Mouse (Mus musculus) heart, postnatal 0 days (tissue): ENCODE results near the gene Nt5c2. TPM values are rescaled to one million over a fixed set of nuclear protein-coding genes. Genes with fewer than 3 reads are reported as not detected.

Experiments used
- ATAC-seq: fragments of 200-750 bp; cut with Nextera tagmentation; 2 replicates; pipeline ENCODE4 v1.8.0; 2017; ENCODE audit warnings: low read depth, moderate number of reproducible peaks, moderate library complexity; ENCODE audit not compliant: insufficient read depth
- DNase-seq: peaks from one replicate; pipeline ENCODE4 v3.0.0-alpha.2; 2016; ENCODE audit warnings: low spot score
- H3K27ac ChIP-seq: fragments of 300-500 bp; sonication (generic); 2 replicates; pipeline ENCODE4 v1.5.1; 2014; ENCODE audit warnings: low read depth, mild to moderate bottlenecking
- H3K27me3 ChIP-seq: fragments of 300-500 bp; sonication (generic); 2 replicates; pipeline ENCODE4 v1.6.1; 2014; ENCODE audit warnings: low read length, mixed read lengths; ENCODE audit not compliant: control insufficient read depth, insufficient read depth
- H3K36me3 ChIP-seq: fragments of 300-500 bp; sonication (generic); replicated peaks from 2 replicates; pipeline ENCODE4 v1.6.1; 2014; ENCODE audit warnings: low read length, mixed read lengths; ENCODE audit not compliant: control insufficient read depth, insufficient read depth
- H3K4me1 ChIP-seq: fragments of 300-500 bp; sonication (generic); 2 replicates; pipeline ENCODE4 v1.6.1; 2014; ENCODE audit warnings: antibody characterized with exemption; ENCODE audit not compliant: control insufficient read depth, insufficient read depth
- H3K4me2 ChIP-seq: fragments of 300-500 bp; sonication (generic); 2 replicates; pipeline ENCODE4 v1.6.1; 2014; ENCODE audit warnings: low read depth, mild to moderate bottlenecking, low read length, moderate library complexity
- H3K4me3 ChIP-seq: fragments of 300-500 bp; sonication (generic); 2 replicates; pipeline ENCODE4 v1.5.1; 2014; ENCODE audit warnings: low read depth, low read length
- H3K9ac ChIP-seq: fragments of 300-500 bp; sonication (generic); replicated peaks from 2 replicates; pipeline ENCODE4 v1.6.1; 2014; ENCODE audit warnings: low read depth, low read length, mixed read lengths
- H3K9me3 ChIP-seq: fragments of 300-500 bp; sonication (generic); replicated peaks from 2 replicates; pipeline ENCODE4 v1.6.1; 2016; ENCODE audit warnings: low read length; ENCODE audit not compliant: control insufficient read depth
- CTCF ChIP-seq: IDR thresholded peaks from 2 replicates; pipeline ENCODE4 v1.5.1; 2016; ENCODE audit warnings: antibody characterized with exemption, control low read depth, low read depth
- EP300 ChIP-seq: IDR thresholded peaks from 2 replicates; pipeline ENCODE4 v1.6.1; 2016; ENCODE audit warnings: antibody characterized with exemption, low read depth
- WGBS: fragments of 180-500 bp; shearing (Covaris S2); extraction: QIAGEN DNeasy Blood & Tissue Kit; methylation state at CpG from one replicate; pipeline ENCODE4 v1.1.7; 2014; 5-methylcytosine and 5-hydroxymethylcytosine counted together
- polyA plus RNA-seq: library from polyadenylated mRNA; unstranded; fragments of >200 nt; fragmentation: Nextera tagmentation; extraction: Ambion mirVana; gene quantifications from 2 replicates; pipeline ENCODE4 v1.2.1, GENCODE M21; 2015
- total RNA-seq: library from RNA; depleted of rRNA; stranded (reverse); fragments of >200 nt; gene quantifications from 2 replicates; pipeline ENCODE4 v1.2.3, GENCODE M21; 2014; ENCODE audit warnings: low replicate concordance

Nt5c2 gene
- total and polyA plus RNA-seq, 2 experiments from 2014 or later: 33.9 to 111 TPM

- H3K27me3 ChIP-seq: no peaks in the 10 kb centered on the region
- H3K36me3 ChIP-seq: peaks cover 33% of the 10 kb centered on the region
- no peak overlapping the region for H3K4me3 ChIP-seq
- no peaks in the 10 kb centered on the region for H3K4me1 ChIP-seq
- ATAC-seq: no peak
- no peak overlapping the region for H3K4me2 ChIP-seq
- H3K27ac ChIP-seq: no peak overlapping the region
- no peak for DNase-seq
- 85% methylated on average over 2 of the region's 2 CpGs for WGBS
- no peaks in the 10 kb centered on the region for H3K9me3 ChIP-seq
- TF ChIP-seq CTCF (no peak), EP300 (no peak)
- no peak overlapping the region for H3K9ac ChIP-seq
These were observed 135.1 kb downstream of the Nt5c2 start for GRCm38 (mm10) chr19:46879876-46880275.

- peak; percentile 47 for DNase-seq
- Histone ChIP-seq H3K27ac (no peak overlapping the region), H3K36me3 (peaks cover 18% of the 10 kb centered on the region), H3K4me1 (no peaks in the 10 kb centered on the region), H3K4me3 (no peak overlapping the region), H3K27me3 (no peaks in the 10 kb centered on the region), H3K9me3 (no peaks in the 10 kb centered on the region), H3K9ac (no peak overlapping the region), H3K4me2 (no peak overlapping the region)
- ATAC-seq: peak; percentile 42; the same call in 1 of the 2 replicates
- TF ChIP-seq CTCF (peak; percentile 51), EP300 (no peak)
- 47% methylated on average over 13 of the region's 13 CpGs for WGBS
These were observed 136.6 kb downstream of the Nt5c2 start for GRCm38 (mm10) chr19:46878346-46878745.

- TF ChIP-seq EP300 (no peak), CTCF (no peak)
- H3K4me2 ChIP-seq: no peak overlapping the region
- H3K4me1 ChIP-seq: no peaks in the 10 kb centered on the region
- no peak for DNase-seq
- peaks cover 13% of the 10 kb centered on the region for H3K36me3 ChIP-seq
- no peak for ATAC-seq
- H3K27ac ChIP-seq: no peak overlapping the region
- no peak overlapping the region for H3K4me3 ChIP-seq
- no peaks in the 10 kb centered on the region for H3K27me3 ChIP-seq
- 79% methylated on average over 13 of the region's 13 CpGs for WGBS
- H3K9me3 ChIP-seq: no peaks in the 10 kb centered on the region
- H3K9ac ChIP-seq: no peak overlapping the region
These were observed 137.1 kb downstream of the Nt5c2 start for GRCm38 (mm10) chr19:46877886-46878285.

GRCm38 (mm10) chr19:46875790-46876189 is 139.2 kb downstream of the Nt5c2 start:
- WGBS: 38% methylated on average over 12 of the region's 12 CpGs
- DNase-seq: peak; percentile 51
- Histone ChIP-seq H3K4me3 (no peak overlapping the region), H3K4me1 (no peaks in the 10 kb centered on the region), H3K27me3 (no peaks in the 10 kb centered on the region), H3K27ac (no peak overlapping the region), H3K9me3 (no peaks in the 10 kb centered on the region), H3K9ac (no peak overlapping the region), H3K36me3 (no peaks in the 10 kb centered on the region), H3K4me2 (no peak overlapping the region)
- peak; percentile 71; the same call in 1 of the 2 replicates for ATAC-seq
- peak; percentile 86 for TF ChIP-seq CTCF
- TF ChIP-seq EP300: no peak

- H3K36me3 ChIP-seq: no peaks in the 10 kb centered on the region
- H3K4me3 ChIP-seq: no peak overlapping the region
- no peaks in the 10 kb centered on the region for H3K27me3 ChIP-seq
- DNase-seq: no peak
- no peak overlapping the region for H3K27ac ChIP-seq
- no peak for ATAC-seq
- H3K9me3 ChIP-seq: no peaks in the 10 kb centered on the region
- no peak for TF ChIP-seq CTCF
- TF ChIP-seq EP300: no peak
- no peak overlapping the region for H3K9ac ChIP-seq
- H3K4me1 ChIP-seq: no peaks in the 10 kb centered on the region
- no peak overlapping the region for H3K4me2 ChIP-seq
- 74% methylated on average over 3 of the region's 3 CpGs for WGBS
These were observed 141.0 kb downstream of the Nt5c2 start for GRCm38 (mm10) chr19:46873924-46874323.

- Histone ChIP-seq H3K4me2 (no peak overlapping the region), H3K9me3 (no peaks in the 10 kb centered on the region), H3K9ac (no peak overlapping the region), H3K4me3 (no peak overlapping the region), H3K4me1 (no peaks in the 10 kb centered on the region), H3K27ac (no peak overlapping the region), H3K27me3 (no peaks in the 10 kb centered on the region), H3K36me3 (no peaks in the 10 kb centered on the region)
- ATAC-seq: no peak
- 53% methylated on average over 7 of the region's 7 CpGs for WGBS
- no peak for DNase-seq
- TF ChIP-seq EP300 (no peak), CTCF (no peak)
These were observed 143.3 kb downstream of the Nt5c2 start for GRCm38 (mm10) chr19:46871651-46872050.
